Mouse (Mus musculus) lung, adult 2 months (tissue): ENCODE data around the gene Ndufa6.

ENCODE experiments used
- CTCF ChIP-seq: fragments of 200-500 bp; IDR thresholded peaks from 2 replicates; pipeline ENCODE4 v1.5.1; 2011; ENCODE audit warnings: mild to moderate bottlenecking, low read length, control low read depth; ENCODE audit not compliant: insufficient read depth
- POLR2A ChIP-seq: fragments of 200-500 bp; IDR thresholded peaks from 2 replicates; pipeline ENCODE4 v1.6.1; 2011; ENCODE audit warnings: low read depth, mild to moderate bottlenecking, control low read depth, low read length, borderline replicate concordance; ENCODE audit errors: extremely low read depth

DNA sequence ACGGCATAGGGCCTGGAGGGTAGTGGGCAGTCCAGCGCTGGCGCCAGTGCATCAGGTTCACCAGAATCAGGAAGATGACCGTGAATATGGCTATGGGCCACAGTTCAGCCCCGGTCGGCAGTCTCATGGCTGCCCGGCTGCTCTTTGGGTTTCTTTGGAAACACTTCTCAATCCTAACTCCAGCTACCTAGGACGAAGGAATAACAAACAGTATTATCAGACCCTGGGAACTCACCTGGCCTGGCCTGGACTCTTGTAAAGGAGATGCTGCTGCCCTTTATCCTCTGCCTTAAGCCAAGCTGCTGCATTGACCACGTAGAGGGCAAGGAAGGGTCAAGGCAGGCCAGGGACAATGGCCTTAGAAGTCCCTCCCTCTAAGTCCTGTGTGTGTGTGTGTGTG is 21.7 kb upstream of the Ndufa6 start:
- no peak for TF ChIP-seq CTCF
- no peak for TF ChIP-seq POLR2A
